Comparison of ENCODE assay signal across 7 mouse cellular contexts in genomic region chr6:136465959-136466381, GRCm38 (mm10). TPM values are rescaled to one million over a fixed set of nuclear protein-coding genes. Genes with fewer than 3 reads are reported as not detected.
DNase-seq lines count a peak whose midpoint lies in the region; ATAC-seq lines count a peak whose summit lies in the region.

No protein-coding gene starts in this region.

- no peaks in the 10 kb centered on the region for H3K36me3 ChIP-seq in hindbrain, embryonic 11.5 days (ENCODE audit: control insufficient read depth, insufficient read depth, low read length)

- peaks cover 7% of the 10 kb centered on the region; the same call in 1 of the 2 replicates for H3K4me1 ChIP-seq in hindbrain, embryonic 11.5 days (replicated peaks; ENCODE audit: control insufficient read depth, insufficient read depth, low read length)

- H3K4me3 ChIP-seq in hindbrain, embryonic 11.5 days (ENCODE audit: low read depth, low read length): no peak overlapping the region

- 26% methylated on average over 8 of the region's 8 CpGs for WGBS in hindbrain, embryonic 11.5 days

- H3K9me3 ChIP-seq in hindbrain, embryonic 11.5 days (ENCODE audit: control insufficient read depth, low read length): no peaks in the 10 kb centered on the region

- no peak overlapping the region for H3K9ac ChIP-seq in hindbrain, embryonic 11.5 days (ENCODE audit: low read depth, low read length)

- peak; percentile 98 for DNase-seq in R1 (ENCODE audit: low read depth, low spot score)
- DNase-seq in cerebellum, adult 9-11 months: peak; percentile 61
- peak; percentile 50 to 81 for DNase-seq in frontal cortex, adult 2 months (ENCODE audit: extremely low spot score in 1 of 2, low spot score in 1 of 2)
- DNase-seq in hindbrain, embryonic 11.5 days (ENCODE audit: low spot score): peak; percentile 69
- DNase-seq in layer of hippocampus, postnatal 25 days (ENCODE audit: extremely low spot score in 1 of 2, low spot score in 1 of 2): peak; percentile 58 to 75
- peak; percentile 93 for DNase-seq in lung, postnatal 36 days
- DNase-seq in right cerebral cortex, postnatal 36 days (ENCODE audit: low spot score in 2 of 2): peak; percentile 38 to 45

- H3K4me2 ChIP-seq in hindbrain, embryonic 11.5 days (replicated peaks; ENCODE audit: low read depth, low read length): no peak overlapping the region

- H3K27me3 ChIP-seq in hindbrain, embryonic 11.5 days (ENCODE audit: control insufficient read depth, insufficient read depth, low read length): no peaks in the 10 kb centered on the region

- no peak for ATAC-seq in hindbrain, embryonic 11.5 days (ENCODE audit: low FRiP score)

- peak overlapping the region; percentile 51; the same call in 1 of the 2 replicates for H3K27ac ChIP-seq in hindbrain, embryonic 11.5 days (ENCODE audit: low read depth, low read length)

RNA-seq across cellular contexts. Expression of gene Atf7ip, which starts 40.0 kb away (rescaled TPM):
- polyA plus RNA-seq in frontal cortex, adult 2 months (2012; rRNA removed): 42.8 and 49.5 TPM in 2 replicates
- 54.1 and 73.7 TPM in 2 replicates for polyA plus RNA-seq in hindbrain, embryonic 11.5 days (2014; fragmentation: Nextera tagmentation; extraction: Ambion mirVana)
- total RNA-seq in layer of hippocampus, postnatal 25 days (2021): 100 to 1,000 TPM; 105 to 131 TPM

RNA-seq across cellular contexts. Expression of gene E330021D16Rik, which starts 50.6 kb away (rescaled TPM):
- not detected in 2 replicates for polyA plus RNA-seq in frontal cortex, adult 2 months (2012; rRNA removed)
- 0.13 TPM in 1 of 2 replicates, not detected in the other for polyA plus RNA-seq in hindbrain, embryonic 11.5 days (2014; fragmentation: Nextera tagmentation; extraction: Ambion mirVana)
- not detected for total RNA-seq in layer of hippocampus, postnatal 25 days (2021)

Comparison
In these comparisons a context has a peak if more than half of its experiments do, and no peak if none do; other contexts are left out.
1. DNase-seq: peak in every context shown above with its lines; median percentile 98 in R1; 93 in lung, postnatal 36 days; 69 in hindbrain, embryonic 11.5 days; 66 in layer of hippocampus, postnatal 25 days; 66 in frontal cortex, adult 2 months; 61 in cerebellum, adult 9-11 months; 42 in right cerebral cortex, postnatal 36 days.